Mouse (Mus musculus) adrenal gland, adult 18-20 months (tissue): ENCODE measurements around the gene Rapgef4. TPM values are rescaled to one million over a fixed set of nuclear protein-coding genes. Genes with fewer than 3 reads are reported as not detected.

ENCODE experiments used
- DNase-seq, 2 experiments: peaks; one replicate each; pipeline ENCODE4 v3.0.0; 2021 to 2022; ENCODE audit warnings: low spot score in 2 of 2
- total RNA-seq, 2 experiments: library from RNA; stranded (reverse); gene quantifications; 1 replicate in 1 of 2; 2 replicates in 1 of 2; pipeline ENCODE4 v1.2.3; 2021

Gene Rapgef4
- total RNA-seq, 2 experiments from 2014 or later, result 43.3 to 279 TPM

DNA sequence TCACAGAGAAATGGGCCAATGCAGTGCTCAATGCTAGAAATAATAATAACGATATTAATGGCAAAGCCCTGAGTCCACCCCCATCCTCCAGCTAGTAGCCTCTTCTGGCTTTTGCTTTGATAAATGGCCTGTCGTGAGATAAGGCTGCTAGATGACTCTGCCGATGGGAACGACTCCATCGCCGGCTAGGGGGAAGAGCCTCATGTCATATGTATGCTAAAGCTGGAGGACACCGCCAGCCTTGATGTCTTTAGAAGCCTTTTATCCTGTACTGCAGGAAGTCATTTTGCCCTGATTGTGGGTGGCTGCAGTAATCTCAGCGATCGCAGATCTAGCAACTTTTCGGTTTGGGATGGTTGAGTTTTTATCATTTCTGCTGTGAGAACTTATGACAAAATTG lies 165.0 kb downstream of the Rapgef4 start:
- DNase-seq, result no peak

DNA sequence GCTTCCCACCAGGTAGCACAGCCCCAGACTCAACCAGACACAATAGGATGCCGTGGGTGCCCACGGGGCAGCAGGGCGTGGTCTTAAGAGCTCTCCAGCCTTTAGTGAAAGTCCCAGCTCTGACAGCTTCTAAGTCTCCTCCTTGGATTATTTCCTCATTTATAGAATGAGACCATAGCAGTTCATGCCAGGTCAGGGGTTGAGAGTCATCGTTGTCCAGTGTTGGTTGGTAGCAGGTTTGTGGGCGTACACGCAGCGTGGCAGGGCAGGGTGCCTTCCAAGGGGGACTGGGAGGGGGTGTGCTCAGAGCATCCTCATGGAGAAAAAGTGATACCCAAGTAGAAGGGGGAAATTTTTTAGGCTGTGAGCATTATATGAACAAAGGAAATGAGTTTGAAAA lies 166.2 kb downstream of the Rapgef4 start:
- DNase-seq, result no peak

DNA sequence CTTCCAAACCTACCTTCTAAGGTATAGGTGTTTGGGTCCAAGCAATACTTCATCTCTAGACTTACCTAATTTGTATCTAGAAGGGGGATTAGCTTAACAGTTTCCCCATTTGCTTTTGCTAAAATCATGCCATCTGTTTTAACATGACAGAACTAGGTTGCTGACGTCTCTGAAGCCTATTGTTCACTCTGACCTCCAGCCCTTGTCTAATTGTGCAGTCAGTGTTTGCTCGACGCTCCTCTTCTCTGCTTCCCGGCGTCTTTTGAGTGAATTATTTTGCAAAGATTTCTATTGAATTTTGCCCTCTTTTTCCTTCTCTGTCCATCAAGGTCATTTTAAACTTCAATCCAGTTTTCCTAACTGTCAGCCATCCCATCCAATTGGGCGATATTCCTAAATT lies 166.7 kb downstream of the Rapgef4 start:
- DNase-seq, result no peak

DNA sequence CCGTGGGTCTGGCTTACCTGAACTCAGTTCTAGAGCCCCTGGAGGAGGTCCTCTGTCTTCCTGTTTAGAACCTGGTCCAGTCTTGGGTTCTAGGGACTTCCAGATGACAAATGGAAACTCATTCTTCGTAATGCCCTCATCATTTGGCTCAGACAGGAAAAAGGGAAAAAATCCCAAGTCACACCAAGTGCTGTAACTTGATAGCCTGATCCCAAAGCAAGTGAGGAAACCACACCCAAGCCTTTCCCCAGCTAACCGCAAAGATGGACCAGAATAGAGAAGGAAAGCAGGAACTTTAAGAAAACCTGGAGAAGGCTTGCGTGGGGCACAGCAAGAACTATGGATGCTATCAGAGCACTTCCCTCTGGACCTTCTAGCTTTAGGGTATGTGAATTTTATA lies 167.6 kb downstream of the Rapgef4 start:
- DNase-seq, result no peak

DNA sequence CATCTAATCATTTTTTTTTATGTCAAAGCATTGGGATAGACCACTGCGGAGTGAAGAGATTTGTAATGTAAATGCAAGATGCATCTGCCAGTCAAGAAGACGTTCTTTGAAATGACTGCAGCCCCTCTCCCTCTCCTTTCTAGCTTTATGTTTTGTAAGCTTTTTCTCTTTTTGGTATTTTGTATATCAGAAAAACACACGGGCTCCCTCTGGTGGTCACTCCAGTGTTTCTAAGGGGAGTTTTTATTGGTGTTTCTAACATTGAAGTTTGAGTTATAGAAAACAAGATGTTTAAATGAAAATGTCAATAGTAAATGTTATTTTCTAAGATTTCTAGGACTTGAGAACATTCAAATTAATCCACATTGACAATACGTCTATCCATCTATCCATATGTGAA lies 168.0 kb downstream of the Rapgef4 start:
- DNase-seq, result peak; percentile 74 to 78

DNA sequence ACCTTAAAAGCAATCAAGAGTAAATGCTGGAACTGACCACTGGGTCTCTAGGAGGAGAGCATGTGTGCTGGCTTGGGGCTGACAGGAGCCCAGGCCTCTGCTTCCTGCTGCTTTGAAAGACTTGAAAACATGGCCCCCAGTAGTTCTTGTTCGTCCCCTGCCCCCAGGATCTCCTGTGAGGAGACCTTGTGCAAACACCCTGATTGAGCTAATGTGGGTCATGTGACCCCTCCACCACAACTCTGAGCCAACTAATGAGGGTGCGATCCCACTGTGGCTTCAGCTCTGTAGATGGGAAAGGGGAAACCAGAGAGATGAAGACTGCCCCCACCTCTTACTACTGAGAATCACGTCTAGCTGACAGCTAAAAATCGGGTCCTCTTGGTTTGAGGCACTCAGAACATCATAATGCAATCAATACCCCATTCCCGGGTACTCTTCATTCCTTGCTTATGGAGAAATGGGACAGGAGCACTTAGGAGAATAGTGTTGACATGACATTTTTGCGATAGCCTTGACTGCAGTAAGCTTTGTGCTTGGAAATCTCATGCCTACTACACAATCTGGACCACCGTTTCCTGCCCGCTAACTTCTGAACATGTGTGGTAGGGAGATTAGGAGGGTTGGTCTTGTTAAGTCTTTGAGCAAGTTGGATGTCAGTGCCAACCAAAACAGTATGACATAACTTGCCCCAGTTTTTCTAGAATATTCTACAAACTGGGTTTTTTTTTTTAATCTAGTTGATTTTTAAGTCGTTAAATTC lies 170.9 kb downstream of the Rapgef4 start:
- no peak for DNase-seq

DNA sequence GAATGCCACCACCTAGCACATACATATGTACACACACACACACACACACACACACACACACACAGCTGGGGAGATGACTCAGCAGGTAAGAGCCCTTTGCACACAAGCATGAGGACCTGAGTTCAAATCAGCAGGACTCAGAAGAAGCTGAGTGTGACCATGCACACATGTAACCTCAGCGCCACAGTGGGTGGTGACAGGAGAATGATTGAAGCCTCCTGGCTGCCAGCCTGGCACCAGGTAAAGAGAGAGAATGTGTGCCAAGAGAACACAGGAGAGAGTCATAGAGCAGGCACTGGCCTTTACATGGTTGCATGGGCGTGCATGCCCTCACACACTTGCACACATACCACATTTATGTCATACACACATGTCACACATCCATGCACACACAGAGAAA lies 171.7 kb downstream of the Rapgef4 start:
- DNase-seq, result no peak

DNA sequence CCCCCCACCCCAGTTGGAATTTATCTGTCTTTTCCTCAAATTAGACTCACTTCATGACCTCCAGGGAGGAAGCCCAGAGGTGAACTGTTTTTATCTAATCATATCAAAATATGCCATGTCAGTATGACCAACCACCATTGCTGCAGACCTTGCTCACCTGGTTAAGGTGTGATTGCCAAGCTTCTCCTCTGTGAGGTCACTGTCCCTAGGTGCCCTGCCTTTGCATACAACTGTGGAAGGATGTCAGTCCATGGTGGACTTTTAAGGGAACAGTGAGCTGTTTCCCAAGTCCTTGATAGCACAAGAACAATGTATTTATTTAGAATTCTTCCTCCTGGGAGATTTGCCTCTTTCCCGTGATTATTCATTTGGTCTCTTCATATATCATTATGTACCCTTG lies 172.8 kb downstream of the Rapgef4 start:
- DNase-seq, result no peak

DNA sequence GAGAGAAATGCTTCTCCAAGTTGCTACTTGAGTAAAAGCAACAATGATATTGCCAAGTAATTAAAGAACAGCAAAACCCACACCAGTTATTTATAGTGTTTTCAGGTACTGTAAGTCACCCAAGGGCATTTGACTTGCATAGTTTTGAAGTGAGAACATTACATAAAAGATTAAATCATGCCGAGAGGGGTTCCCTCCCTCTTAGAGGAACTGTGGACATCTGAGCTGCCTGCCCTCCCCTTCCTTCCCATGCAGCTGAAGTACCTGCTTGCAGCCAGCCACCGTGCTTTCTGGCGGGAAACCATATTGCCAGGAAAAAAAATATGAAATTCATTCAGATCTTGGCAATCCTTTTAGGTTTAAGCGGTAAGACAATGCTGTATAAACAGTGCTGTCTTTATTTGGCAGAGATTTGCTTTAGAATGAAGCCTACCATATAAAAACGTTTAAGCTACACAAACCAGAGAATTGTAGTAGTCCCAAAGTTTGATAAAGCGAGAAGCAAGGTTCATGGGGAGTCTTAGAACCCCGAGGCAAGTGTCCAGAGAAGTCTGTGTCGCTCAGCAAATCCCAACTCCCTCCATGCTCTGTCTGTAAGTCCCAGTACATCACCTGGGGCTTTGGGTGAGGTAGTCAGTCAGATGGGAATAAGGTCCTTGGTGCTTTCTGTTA lies 174.2 kb downstream of the Rapgef4 start:
- no peak for DNase-seq

DNA sequence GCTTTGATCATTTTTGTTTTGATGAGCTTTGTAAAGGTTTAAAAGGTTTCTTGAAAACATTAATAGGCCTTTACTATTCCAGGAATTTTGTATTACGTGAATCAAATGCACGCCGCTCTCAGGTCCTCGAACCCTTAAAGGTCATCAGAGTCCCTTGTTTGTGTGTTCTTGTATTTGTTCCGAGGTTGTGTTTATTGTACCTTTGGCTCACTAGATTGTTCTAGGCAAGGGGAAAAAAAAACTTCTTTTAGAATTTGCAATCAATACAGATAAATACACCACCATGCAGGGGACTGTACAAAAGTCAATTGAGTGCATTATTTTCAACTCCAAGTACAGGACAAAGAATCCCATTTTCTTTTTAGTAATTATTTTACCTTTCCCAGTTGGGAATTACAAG lies 175.4 kb downstream of the Rapgef4 start:
- no peak for DNase-seq

DNA sequence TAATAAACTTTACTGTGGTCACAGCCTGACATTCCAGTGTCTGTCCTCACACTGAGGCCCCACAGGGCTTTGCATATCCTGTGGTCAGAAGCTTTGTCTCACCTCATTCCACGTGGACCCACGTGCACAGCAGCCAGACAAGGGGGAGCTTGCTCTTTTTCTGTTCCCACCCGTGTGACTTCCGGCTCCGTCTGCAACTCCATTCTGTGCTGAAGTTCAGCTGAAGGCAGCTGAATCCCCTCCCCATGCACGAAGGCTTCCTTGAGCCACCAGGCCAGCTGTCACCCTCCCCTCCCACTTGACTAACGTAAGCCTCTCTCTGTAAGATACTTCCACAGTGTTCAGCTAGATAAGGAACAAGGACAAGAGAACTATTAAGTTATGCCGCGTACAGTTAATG lies 176.5 kb downstream of the Rapgef4 start:
- no peak for DNase-seq

DNA sequence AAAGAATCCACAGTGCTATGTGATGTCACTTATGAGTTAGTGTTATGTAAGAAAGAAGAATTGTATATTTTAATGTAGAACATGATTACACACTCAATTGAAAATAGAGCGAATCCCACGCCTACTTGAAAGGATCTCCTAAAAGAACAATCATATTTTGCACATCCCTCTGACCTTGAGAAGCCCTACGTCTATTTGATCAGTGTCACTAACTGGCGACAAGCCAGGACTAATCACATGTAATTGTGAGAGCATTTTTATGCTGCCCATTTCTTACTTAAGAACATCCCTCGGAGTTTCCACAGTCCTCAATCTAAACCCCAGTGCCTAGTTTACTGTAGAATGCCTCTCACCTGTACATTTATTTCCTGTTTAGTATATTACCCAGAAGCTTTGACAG lies 177.0 kb downstream of the Rapgef4 start:
- DNase-seq, result no peak

DNA sequence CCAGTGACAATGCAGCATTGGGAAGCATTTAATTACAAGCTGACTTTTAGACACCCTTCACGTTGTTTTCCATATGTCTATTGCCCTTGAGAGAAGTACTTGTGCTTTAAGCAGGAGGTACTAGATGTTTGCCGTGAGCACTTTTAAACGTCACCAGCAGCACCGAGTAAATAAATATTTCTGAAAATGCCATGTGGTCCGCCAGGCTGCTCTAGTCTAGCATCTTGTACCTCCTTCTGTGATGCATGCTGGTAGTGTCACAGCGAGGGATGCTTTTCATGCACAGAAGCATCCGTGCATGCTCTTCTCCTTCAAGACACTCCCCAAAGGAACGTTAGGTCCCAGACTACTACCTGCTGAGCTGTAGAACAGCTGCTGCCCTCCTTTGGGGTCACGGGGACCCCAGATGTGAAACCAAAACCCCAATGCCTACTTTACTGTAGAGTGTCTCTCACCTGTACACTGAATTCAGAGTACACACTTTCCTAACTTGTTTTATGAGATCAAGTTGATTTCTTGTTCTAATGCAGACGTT lies 177.7 kb downstream of the Rapgef4 start:
- DNase-seq, result no peak

DNA sequence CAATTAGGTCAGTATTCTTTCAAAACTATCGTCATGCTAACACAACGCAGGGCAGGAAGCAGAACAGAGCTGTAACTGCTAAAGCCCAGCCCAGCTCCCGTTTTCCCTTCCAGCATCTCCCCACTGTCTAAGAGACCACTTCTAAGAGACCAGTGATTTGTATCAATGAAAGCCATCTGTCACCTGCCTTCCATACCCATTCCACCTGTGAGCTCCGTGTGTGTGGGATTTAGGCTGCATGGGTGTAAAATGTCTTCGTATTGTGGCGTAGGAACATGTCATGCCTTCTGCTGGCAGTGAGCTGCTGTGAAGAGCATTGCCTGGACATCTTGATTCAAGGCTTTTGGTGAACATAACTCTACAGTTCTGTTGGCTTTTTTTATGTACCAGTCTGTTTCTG lies 178.2 kb downstream of the Rapgef4 start:
- DNase-seq, result no peak

DNA sequence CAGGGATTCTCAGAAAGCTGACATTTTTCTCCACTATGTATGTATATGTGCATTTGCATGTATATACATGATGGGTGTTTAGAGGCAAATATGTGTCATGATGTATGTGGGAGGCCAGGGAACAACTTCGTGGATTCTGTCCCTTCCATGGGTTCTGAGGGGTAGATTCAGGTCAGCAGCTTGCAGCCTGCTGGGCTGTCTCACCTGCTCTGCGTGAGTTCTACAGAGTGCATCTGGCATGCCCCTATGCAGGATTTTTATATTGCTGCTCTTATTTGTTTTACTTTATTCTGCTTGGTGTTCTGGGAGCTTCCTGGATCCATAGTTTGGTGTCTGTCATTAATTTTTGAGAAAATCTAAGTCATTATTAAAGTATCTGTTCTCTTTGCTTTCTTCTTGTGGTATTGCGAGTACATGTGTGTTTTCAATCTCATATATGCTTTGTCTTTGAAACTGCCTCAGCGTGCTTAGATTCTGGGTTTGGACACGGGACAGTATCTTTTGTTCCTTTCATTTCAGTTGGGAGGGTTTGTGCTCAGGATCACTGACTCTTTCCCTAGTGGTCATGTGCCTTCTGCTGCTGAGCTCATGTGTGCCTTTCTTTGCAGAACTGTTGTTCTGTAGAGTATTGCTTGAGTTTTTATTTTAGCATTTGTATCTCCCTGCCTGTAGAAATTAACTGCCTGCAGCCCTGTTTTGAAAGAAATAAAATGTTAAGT lies 184.3 kb downstream of the Rapgef4 start:
- DNase-seq, result no peak

DNA sequence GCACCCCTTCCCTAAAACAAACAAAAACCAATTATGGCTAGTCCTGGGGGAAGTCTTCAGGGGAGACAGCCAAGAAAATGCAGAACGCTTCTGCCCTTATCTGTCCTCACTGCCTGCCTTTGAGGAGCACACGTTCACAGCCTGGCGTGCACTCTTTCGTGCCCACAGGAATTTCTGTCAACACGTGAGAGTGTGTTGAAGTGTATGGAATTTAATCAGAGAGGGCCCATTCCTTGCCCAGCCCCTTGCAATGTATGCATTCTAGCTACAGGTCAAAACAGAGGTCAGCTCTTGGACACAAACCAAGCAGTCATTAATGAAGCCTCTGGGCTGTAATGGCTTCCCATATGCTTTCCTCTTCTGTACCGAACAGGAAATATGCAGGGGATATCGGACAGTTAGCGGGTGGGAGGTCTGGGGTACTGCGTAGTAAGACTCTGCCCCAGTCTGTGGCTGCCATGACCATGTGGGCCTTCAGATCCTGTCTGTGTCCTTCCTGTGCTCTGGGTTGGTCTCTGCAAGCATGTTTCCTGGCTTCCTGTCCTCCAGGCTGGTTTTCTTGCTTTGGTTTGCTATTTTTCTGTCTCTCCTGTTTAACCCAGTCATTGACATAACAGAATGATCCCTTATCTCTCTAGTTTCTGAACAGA lies 188.5 kb downstream of the Rapgef4 start:
- DNase-seq, result no peak

DNA sequence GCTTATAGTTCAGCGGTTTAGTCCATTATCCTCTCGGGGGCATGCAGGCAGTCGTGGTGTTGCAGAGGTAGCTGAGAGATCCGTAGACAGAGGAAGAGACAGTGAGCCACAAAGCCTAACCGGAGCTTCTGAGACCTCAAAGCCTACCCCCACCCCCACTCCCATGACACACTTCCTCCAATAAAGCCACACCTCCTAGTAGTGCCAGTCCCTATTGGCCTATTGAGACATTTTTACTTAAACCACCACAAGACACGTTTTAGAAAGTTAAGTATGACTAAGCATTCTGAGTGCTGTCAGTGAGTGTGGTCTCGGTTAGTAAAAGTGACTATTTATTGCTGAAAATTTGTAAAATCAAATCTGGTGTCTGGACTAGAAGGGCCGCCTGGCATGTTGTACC lies 189.5 kb downstream of the Rapgef4 start:
- DNase-seq, result no peak

DNA sequence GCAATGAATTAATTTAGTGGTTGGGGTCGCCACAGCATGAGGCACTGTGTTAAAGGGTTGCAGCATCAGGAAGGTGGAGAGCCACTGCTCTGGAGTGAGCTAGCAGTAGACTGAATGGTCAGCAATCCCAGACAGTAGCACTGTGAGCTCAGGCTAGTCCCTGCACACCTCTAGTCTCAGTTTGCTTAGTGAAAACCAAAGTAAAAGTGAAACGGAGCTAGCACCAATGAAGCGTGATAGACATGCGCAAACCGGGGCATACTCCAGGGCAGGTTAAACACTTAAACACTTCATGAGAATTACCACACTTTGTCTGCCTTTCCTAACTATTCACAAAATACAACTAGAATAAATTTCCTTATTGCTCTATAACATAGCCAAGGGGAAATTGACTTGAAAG lies 190.2 kb downstream of the Rapgef4 start:
- no peak for DNase-seq

DNA sequence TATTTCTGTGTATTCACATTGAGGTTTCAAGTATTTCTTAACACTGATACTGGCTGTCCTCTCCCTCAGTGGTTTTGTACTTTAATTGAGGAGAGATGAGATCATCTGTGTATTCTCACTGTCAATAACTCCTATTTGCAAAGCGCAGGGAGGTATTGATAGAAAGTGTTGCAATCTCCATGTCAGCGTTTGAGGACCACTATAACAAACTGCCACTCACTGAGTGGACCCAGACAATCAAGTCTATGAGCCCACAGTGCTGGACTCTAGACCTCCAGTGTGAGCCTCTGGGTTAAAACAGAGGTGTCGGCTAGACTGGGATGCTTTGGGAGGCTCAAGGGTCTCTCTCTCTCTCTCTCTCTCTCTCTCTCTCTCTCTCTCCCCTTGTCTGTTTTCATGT lies 192.0 kb downstream of the Rapgef4 start:
- no peak for DNase-seq

DNA sequence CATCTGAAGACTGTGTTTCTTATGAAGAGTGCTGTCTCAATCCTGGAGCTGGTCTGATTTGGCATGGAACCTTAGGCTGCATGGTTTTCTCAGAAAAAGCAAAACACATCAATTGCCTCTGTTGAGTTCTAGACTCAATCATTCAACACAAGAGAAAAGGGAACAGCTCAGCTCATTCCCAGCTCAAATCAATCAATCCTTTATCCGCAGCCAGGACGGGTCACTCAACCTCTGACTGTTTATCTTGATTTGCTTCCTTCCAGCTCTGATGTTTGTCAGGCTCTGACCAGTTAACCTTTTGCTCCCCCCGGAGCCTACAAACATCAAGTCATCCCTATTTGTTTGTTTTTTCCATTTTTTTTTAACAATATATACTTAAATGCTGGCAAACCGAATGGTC lies 192.8 kb downstream of the Rapgef4 start:
- DNase-seq, result no peak

DNA sequence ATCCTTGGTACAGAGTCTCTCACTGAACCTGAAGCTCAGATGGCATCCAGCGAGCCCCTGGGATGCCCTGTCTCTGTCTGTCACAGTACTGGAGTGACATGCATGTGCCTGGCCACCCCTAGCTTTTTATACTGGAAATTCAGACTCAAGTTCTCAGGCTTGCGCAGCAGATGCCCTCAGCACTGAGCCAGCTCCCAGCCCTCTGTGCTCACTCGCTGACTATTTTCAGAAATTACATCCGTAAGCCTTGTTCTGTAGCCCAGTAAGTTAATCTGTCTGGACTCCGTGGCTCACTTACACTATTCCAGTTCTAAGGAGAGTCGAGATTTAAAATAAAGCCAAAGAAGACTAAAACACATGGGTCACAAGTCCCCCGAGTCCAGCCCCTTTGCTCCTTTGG lies 194.5 kb downstream of the Rapgef4 start:
- DNase-seq, result no peak

DNA sequence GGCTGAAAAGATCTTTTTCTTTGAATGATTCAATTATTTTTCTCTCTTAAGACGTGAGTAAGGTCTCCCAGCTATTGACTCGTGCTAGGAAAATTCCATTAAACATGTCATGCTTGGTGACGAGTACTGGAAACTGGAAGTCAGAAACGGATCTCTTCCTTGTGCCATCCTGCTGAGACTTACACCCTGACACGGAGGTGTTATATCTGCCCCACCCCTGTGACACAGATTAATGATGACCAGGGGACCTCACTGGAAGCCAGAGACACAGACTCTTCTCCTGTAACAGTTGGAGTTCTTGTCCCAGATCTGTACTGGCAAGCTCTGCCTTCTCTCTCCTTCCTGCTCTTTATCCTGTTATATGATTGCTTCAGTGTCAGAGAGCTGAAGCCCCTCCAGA lies 194.9 kb downstream of the Rapgef4 start:
- no peak for DNase-seq
